Mouse (Mus musculus) mature B cell (primary cell): ENCODE results near the gene Olfr434.
"Not testable (repeated sequence)": the region's sequence is repeated elsewhere in the genome, so short reads cannot be mapped to it uniquely, and the experiment has no call there.

Source experiments
- in situ Hi-C: fragments of 300-500 bp; cut with MboI; formaldehyde crosslinking; loops from 2 replicates; pipeline ENCODE4 v1.14.3; 2019

The Olfr434 gene

GRCm38 (mm10) chr6:43212873-43213272 lies at the start of gene Olfr434:
TSS of gene Olfr434 (plus strand) at chr6:43213021.
- in situ Hi-C loops = not testable (repeated sequence)

- in situ Hi-C loops = no loop called here
These were observed 45.6 kb upstream of the Olfr434 start for GRCm38 (mm10) chr6:43167246-43167645.

- in situ Hi-C loops = no loop called here
These were observed 41.0 kb upstream of the Olfr434 start, which contains the start of gene Olfr13 for GRCm38 (mm10) chr6:43171840-43172239. TSS of gene Olfr13 (plus strand) at chr6:43172140.

- in situ Hi-C loops = no loop called here
These were observed 34.7 kb upstream of the Olfr434 start for GRCm38 (mm10) chr6:43178129-43178528.

GRCm38 (mm10) chr6:43178584-43179501 lies 34.0 kb upstream of the Olfr434 start:
- in situ Hi-C loops = no loop called here

GRCm38 (mm10) chr6:43190986-43191385 lies 21.8 kb upstream of the Olfr434 start:
- in situ Hi-C loops = no loop called here

- in situ Hi-C loops = no loop called here
These were observed 16.0 kb upstream of the Olfr434 start, which contains the start of gene Olfr435 for GRCm38 (mm10) chr6:43196781-43197180. TSS of gene Olfr435 (plus strand) at chr6:43197146.

GRCm38 (mm10) chr6:43198094-43198493 lies 14.7 kb upstream of the Olfr434 start:
- in situ Hi-C loops = no loop called here

- in situ Hi-C loops = no loop called here
These were observed 10.0 kb upstream of the Olfr434 start for GRCm38 (mm10) chr6:43202786-43203185.

- in situ Hi-C loops = no loop called here
These were observed 7.5 kb upstream of the Olfr434 start for GRCm38 (mm10) chr6:43205355-43205754.

- in situ Hi-C loops = not testable (repeated sequence)
These were observed 18.4 kb downstream of the Olfr434 start, which contains the start of gene Olfr47 for GRCm38 (mm10) chr6:43231255-43231654. TSS of gene Olfr47 (plus strand) at chr6:43231529.

GRCm38 (mm10) chr6:43242061-43242460 lies 29.2 kb downstream of the Olfr434 start:
- in situ Hi-C loops = no loop called here

GRCm38 (mm10) chr6:43247396-43247795 lies 34.6 kb downstream of the Olfr434 start:
- in situ Hi-C loops = no loop called here

GRCm38 (mm10) chr6:43252994-43253393 lies 40.2 kb downstream of the Olfr434 start:
- in situ Hi-C loops = no loop called here

- in situ Hi-C loops = no loop called here
These were observed 41.5 kb downstream of the Olfr434 start for GRCm38 (mm10) chr6:43254193-43254926.

- in situ Hi-C loops = no loop called here
These were observed 47.9 kb downstream of the Olfr434 start for GRCm38 (mm10) chr6:43260756-43261155.

GRCm38 (mm10) chr6:43265363-43266041 lies 52.7 kb downstream of the Olfr434 start, which contains the start of gene Arhgef5:
TSS of gene Arhgef5 (plus strand) at chr6:43265582.
- in situ Hi-C loops = no loop called here

GRCm38 (mm10) chr6:43266356-43266755 lies 53.5 kb downstream of the Olfr434 start:
- in situ Hi-C loops = no loop called here
